19 mouse cellular contexts compared by ENCODE assay signal in the genomic region with DNA sequence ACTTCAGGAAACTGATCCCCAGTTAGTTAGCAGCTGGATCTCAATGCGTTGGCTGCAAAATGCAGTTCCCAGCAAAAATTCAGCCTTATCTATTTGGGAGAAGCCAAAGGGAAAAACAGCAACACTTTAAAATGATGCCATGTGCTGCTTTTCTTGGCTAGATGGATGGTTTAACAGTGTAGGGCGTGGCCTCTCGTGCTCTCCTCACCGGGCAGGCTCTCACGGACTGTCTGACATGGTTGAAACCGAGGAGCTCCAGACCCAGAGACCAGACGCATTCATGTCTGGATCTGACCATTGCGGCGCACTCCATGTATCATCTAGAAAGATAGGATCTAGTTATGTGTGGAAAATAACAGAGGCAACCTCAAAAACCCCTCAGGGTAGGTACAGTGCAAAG.
"Had no signal": no experiment of that assay in that cellular context is flagged by ENCODE, and none has a peak within 500 bp of the region (broad histone marks: within the 10 kb centered on the region; RNA-seq: fewer than 3 reads in every experiment).

No protein-coding gene starts in this region.

- ATAC-seq: midbrain, embryonic 16.5 days had no signal

- H3K4me3 ChIP-seq: midbrain, embryonic 10.5 days; midbrain, embryonic 12.5 days; myocyte; neural tube, embryonic 13.5 days; neural tube, embryonic 15.5 days had no signal

- H3K36me3 ChIP-seq: midbrain, embryonic 10.5 days; midbrain, embryonic 12.5 days; neural tube, embryonic 13.5 days; neural tube, embryonic 15.5 days had no signal

- DNase-seq: lung, adult 18-20 months; lung, postnatal 14 days; lung, postnatal 4 days; midbrain, embryonic 14.5 days; retina, postnatal 1 day; right cerebral cortex, adult 18-20 months; right cerebral cortex, postnatal 25 days; right cerebral cortex, postnatal 4 days; spleen, adult 18-20 months; thymus, adult 18-20 months; thymus, postnatal 14 days; thymus, postnatal 36 days had no signal

- H3K4me1 ChIP-seq: midbrain, embryonic 12.5 days had no signal

- H3K27ac ChIP-seq: liver, embryonic 14.5 days; midbrain, embryonic 10.5 days; midbrain, embryonic 12.5 days; neural tube, embryonic 13.5 days; neural tube, embryonic 15.5 days had no signal

- H3K9me3 ChIP-seq: midbrain, embryonic 10.5 days; midbrain, embryonic 12.5 days; neural tube, embryonic 13.5 days; neural tube, embryonic 15.5 days had no signal

- H3K4me2 ChIP-seq: midbrain, embryonic 12.5 days; neural tube, embryonic 13.5 days; neural tube, embryonic 15.5 days had no signal

- H3K27me3 ChIP-seq: midbrain, embryonic 12.5 days; neural tube, embryonic 13.5 days; neural tube, embryonic 15.5 days had no signal

- H3K9ac ChIP-seq: liver, embryonic 14.5 days; midbrain, embryonic 12.5 days; neural tube, embryonic 13.5 days; neural tube, embryonic 15.5 days had no signal
